Mouse (Mus musculus) mature B cell (primary cell): Measurements from ENCODE around the gene Npas2.

Experiments used
- in situ Hi-C: fragments of 300-500 bp; cut with MboI; formaldehyde crosslinking; loops from 2 replicates; pipeline ENCODE4 v1.14.3; 2019

Npas2 gene

GRCm38 (mm10) chr1:39332456-39332855, 138.9 kb downstream of the Npas2 start:
- in situ Hi-C loops = no loop called here

GRCm38 (mm10) chr1:39335561-39336196, 142.1 kb downstream of the Npas2 start:
- in situ Hi-C loops = no loop called here

GRCm38 (mm10) chr1:39336788-39337187, 143.3 kb downstream of the Npas2 start:
- in situ Hi-C loops = no loop called here

GRCm38 (mm10) chr1:39338831-39339230, 145.3 kb downstream of the Npas2 start:
- in situ Hi-C loops = no loop called here

GRCm38 (mm10) chr1:39339455-39339854, 145.9 kb downstream of the Npas2 start:
- in situ Hi-C loops = no loop called here

GRCm38 (mm10) chr1:39340156-39340555, 146.6 kb downstream of the Npas2 start:
- in situ Hi-C loops = no loop called here

GRCm38 (mm10) chr1:39340647-39341046, 147.1 kb downstream of the Npas2 start:
- in situ Hi-C loops = no loop called here

- in situ Hi-C loops = no loop called here
Measured at GRCm38 (mm10) chr1:39341807-39342206, 148.3 kb downstream of the Npas2 start.

- in situ Hi-C loops = no loop called here
Measured at GRCm38 (mm10) chr1:39343242-39343641, 149.7 kb downstream of the Npas2 start.

GRCm38 (mm10) chr1:39344981-39345600, 151.6 kb downstream of the Npas2 start:
- in situ Hi-C loops = no loop called here

GRCm38 (mm10) chr1:39349001-39349400, 155.5 kb downstream of the Npas2 start:
- in situ Hi-C loops = no loop called here

- in situ Hi-C loops = no loop called here
Measured at GRCm38 (mm10) chr1:39349427-39349826, 155.9 kb downstream of the Npas2 start.

- in situ Hi-C loops = no loop called here
Measured at GRCm38 (mm10) chr1:39361754-39362514, 168.4 kb downstream of the Npas2 start.

- in situ Hi-C loops = no loop called here
Measured at GRCm38 (mm10) chr1:39362515-39362893, 169.0 kb downstream of the Npas2 start.

GRCm38 (mm10) chr1:39365562-39365961, 172.0 kb downstream of the Npas2 start:
- in situ Hi-C loops = no loop called here

GRCm38 (mm10) chr1:39367045-39367444, 173.5 kb downstream of the Npas2 start:
- in situ Hi-C loops = no loop called here

GRCm38 (mm10) chr1:39367601-39368266, 174.2 kb downstream of the Npas2 start, which contains the start of gene Rpl31:
Gene Rpl31 (plus strand): TSS chr1:39367842.
- in situ Hi-C loops = no loop called here

GRCm38 (mm10) chr1:39368267-39368841, 174.8 kb downstream of the Npas2 start:
- in situ Hi-C loops = no loop called here

GRCm38 (mm10) chr1:39370431-39370830, 176.9 kb downstream of the Npas2 start:
- in situ Hi-C loops = no loop called here

- in situ Hi-C loops = no loop called here
Measured at GRCm38 (mm10) chr1:39372220-39372843, 178.8 kb downstream of the Npas2 start.

- in situ Hi-C loops = no loop called here
Measured at GRCm38 (mm10) chr1:39373378-39373777, 179.8 kb downstream of the Npas2 start.
